Mouse (Mus musculus): ENCODE data around the gene Suv39h2. TPM values are rescaled to one million over a fixed set of nuclear protein-coding genes. Genes with fewer than 3 reads are reported as not detected.

Suv39h2 gene
- polyA plus RNA-seq, 1 experiment, result 2.6 TPM

- 57% methylated on average over 4 of the region's 4 CpGs for WGBS
- Histone ChIP-seq H3K27ac (ENCODE audit: insufficient read depth, low read length) (no peak overlapping the region), H3K4me1 (ENCODE audit: control insufficient read depth, insufficient read depth, low read length) (no peaks in the 10 kb centered on the region), H3K27me3 (ENCODE audit: control insufficient read depth, insufficient read depth, low read length) (no peaks in the 10 kb centered on the region), H3K4me3 (replicated peaks; ENCODE audit: insufficient read depth, low read depth, low read length) (no peak overlapping the region)
- no peak for DNase-seq
- no peak for TF ChIP-seq POLR2A (IDR thresholded peaks at IDR 0.05; ENCODE audit: borderline replicate concordance, insufficient read depth, low read length)
- TF ChIP-seq CTCF (IDR thresholded peaks at IDR 0.05; ENCODE audit: borderline replicate concordance, insufficient read depth, low read depth, low read length), result no peak
Measured at GRCm38 (mm10) chr2:3420157-3420556, 54.7 kb downstream of the Suv39h2 start.

- WGBS, result 1% methylated on average over 38 of the region's 38 CpGs
- TF ChIP-seq POLR2A (IDR thresholded peaks at IDR 0.05; ENCODE audit: borderline replicate concordance, insufficient read depth, low read length), result 0 out of 2 replicates have a peak, but pooled peaks have one; percentile 18
- TF ChIP-seq CTCF (IDR thresholded peaks at IDR 0.05; ENCODE audit: borderline replicate concordance, insufficient read depth, low read depth, low read length), result no peak
- no peak overlapping the region for H3K27ac ChIP-seq (ENCODE audit: insufficient read depth, low read length)
Measured at GRCm38 (mm10) chr2:3418883-3419431, 55.9 kb downstream of the Suv39h2 start.

GRCm38 (mm10) chr2:3415676-3416075 is 59.2 kb downstream of the Suv39h2 start:
- H3K4me3 ChIP-seq (replicated peaks; ENCODE audit: insufficient read depth, low read depth, low read length), result no peak overlapping the region
- TF ChIP-seq POLR2A (IDR thresholded peaks at IDR 0.05; ENCODE audit: borderline replicate concordance, insufficient read depth, low read length), result no peak
- TF ChIP-seq CTCF (IDR thresholded peaks at IDR 0.05; ENCODE audit: borderline replicate concordance, insufficient read depth, low read depth, low read length), result no peak
- no peak for DNase-seq
- H3K27me3 ChIP-seq (ENCODE audit: control insufficient read depth, insufficient read depth, low read length), result no peaks in the 10 kb centered on the region
- no peak overlapping the region for H3K27ac ChIP-seq (ENCODE audit: insufficient read depth, low read length)
- no peaks in the 10 kb centered on the region for H3K4me1 ChIP-seq (ENCODE audit: control insufficient read depth, insufficient read depth, low read length)
- 73% methylated on average over 1 of the region's 1 CpGs for WGBS

More at GRCm38 (mm10) chr2:3418883-3419431, 55.9 kb downstream of the Suv39h2 start:
- H3K4me3 ChIP-seq (replicated peaks; ENCODE audit: insufficient read depth, low read depth, low read length), result peak overlapping the region; percentile 89
- DNase-seq, result peak; percentile 89 to 91
- no peaks in the 10 kb centered on the region for H3K27me3 ChIP-seq (ENCODE audit: control insufficient read depth, insufficient read depth, low read length)
- no peaks in the 10 kb centered on the region for H3K4me1 ChIP-seq (ENCODE audit: control insufficient read depth, insufficient read depth, low read length)

GRCm38 (mm10) chr2:3414241-3414640 is 60.6 kb downstream of the Suv39h2 start:
- H3K27me3 ChIP-seq (ENCODE audit: control insufficient read depth, insufficient read depth, low read length), result no peaks in the 10 kb centered on the region
- no peaks in the 10 kb centered on the region for H3K4me1 ChIP-seq (ENCODE audit: control insufficient read depth, insufficient read depth, low read length)
- TF ChIP-seq CTCF (IDR thresholded peaks at IDR 0.05; ENCODE audit: borderline replicate concordance, insufficient read depth, low read depth, low read length) (peak; percentile 54; the same call in 1 of the 2 replicates), POLR2A (IDR thresholded peaks at IDR 0.05; ENCODE audit: borderline replicate concordance, insufficient read depth, low read length) (no peak)
- peak; percentile 17 to 36 for DNase-seq
- no peak overlapping the region for H3K4me3 ChIP-seq (replicated peaks; ENCODE audit: insufficient read depth, low read depth, low read length)
- no peak overlapping the region for H3K27ac ChIP-seq (ENCODE audit: insufficient read depth, low read length)
- 37% methylated on average over 4 of the region's 4 CpGs for WGBS

- WGBS, result 79% methylated on average over 7 of the region's 7 CpGs
- TF ChIP-seq POLR2A (IDR thresholded peaks at IDR 0.05; ENCODE audit: borderline replicate concordance, insufficient read depth, low read length), result no peak
- no peak for TF ChIP-seq CTCF (IDR thresholded peaks at IDR 0.05; ENCODE audit: borderline replicate concordance, insufficient read depth, low read depth, low read length)
- no peak for DNase-seq
- Histone ChIP-seq H3K27me3 (ENCODE audit: control insufficient read depth, insufficient read depth, low read length) (no peaks in the 10 kb centered on the region), H3K4me3 (replicated peaks; ENCODE audit: insufficient read depth, low read depth, low read length) (no peak overlapping the region), H3K27ac (ENCODE audit: insufficient read depth, low read length) (no peak overlapping the region), H3K4me1 (ENCODE audit: control insufficient read depth, insufficient read depth, low read length) (no peaks in the 10 kb centered on the region)
Measured at GRCm38 (mm10) chr2:3407756-3408155, 67.1 kb downstream of the Suv39h2 start.

- Histone ChIP-seq H3K27me3 (ENCODE audit: control insufficient read depth, insufficient read depth, low read length) (no peaks in the 10 kb centered on the region), H3K27ac (ENCODE audit: insufficient read depth, low read length) (no peak overlapping the region), H3K4me3 (replicated peaks; ENCODE audit: insufficient read depth, low read depth, low read length) (no peak overlapping the region), H3K4me1 (ENCODE audit: control insufficient read depth, insufficient read depth, low read length) (no peaks in the 10 kb centered on the region)
- TF ChIP-seq CTCF (IDR thresholded peaks at IDR 0.05; ENCODE audit: borderline replicate concordance, insufficient read depth, low read depth, low read length) (no peak), POLR2A (IDR thresholded peaks at IDR 0.05; ENCODE audit: borderline replicate concordance, insufficient read depth, low read length) (no peak)
- DNase-seq, result no peak
- WGBS, result 82% methylated on average over 4 of the region's 4 CpGs
Measured at GRCm38 (mm10) chr2:3405981-3406380, 68.8 kb downstream of the Suv39h2 start.

Other genes starting within 250 kb of the Suv39h2 start
- 39.8 and 41.6 TPM in 2 replicates for gene Nmt2, start 190.8 kb downstream of the Suv39h2 start, polyA plus RNA-seq (2012; rRNA removed)
- gene Rpp38, start 142.4 kb downstream of the Suv39h2 start, polyA plus RNA-seq (2012; rRNA removed), result 12.7 and 13.5 TPM in 2 replicates
- gene Acbd7, start 138.9 kb downstream of the Suv39h2 start, polyA plus RNA-seq (2012; rRNA removed), result 1.4 TPM in 2 replicates
- 0.06 TPM in 1 of 2 replicates, not detected in the other for gene Olah, start 77.8 kb downstream of the Suv39h2 start, polyA plus RNA-seq (2012; rRNA removed)
- 1.4 and 2.1 TPM in 2 replicates for gene Meig1, start 52.4 kb downstream of the Suv39h2 start, polyA plus RNA-seq (2012; rRNA removed)
- gene Dclre1c, start 50.9 kb downstream of the Suv39h2 start, polyA plus RNA-seq (2012; rRNA removed), result 9.2 and 9.5 TPM in 2 replicates
- gene Gm45902, start 37.8 kb upstream of the Suv39h2 start, polyA plus RNA-seq (2012; rRNA removed), result 3.9 and 4.1 TPM in 2 replicates
- 70.9 and 79.1 TPM in 2 replicates for gene Hspa14, start 37.8 kb upstream of the Suv39h2 start, polyA plus RNA-seq (2012; rRNA removed)
- 1.4 and 1.8 TPM in 2 replicates for gene Cdnf, start 38.0 kb upstream of the Suv39h2 start, polyA plus RNA-seq (2012; rRNA removed)
- 63.7 and 68.3 TPM in 2 replicates for gene Fam107b, start 95.5 kb upstream of the Suv39h2 start, polyA plus RNA-seq (2012; rRNA removed)